Mouse (Mus musculus) lung, postnatal 14 days (tissue): ENCODE data around the gene A730015C16Rik.

Experiments
- DNase-seq: peaks from one replicate; pipeline ENCODE4 v3.0.0; 2021

The A730015C16Rik gene

DNA sequence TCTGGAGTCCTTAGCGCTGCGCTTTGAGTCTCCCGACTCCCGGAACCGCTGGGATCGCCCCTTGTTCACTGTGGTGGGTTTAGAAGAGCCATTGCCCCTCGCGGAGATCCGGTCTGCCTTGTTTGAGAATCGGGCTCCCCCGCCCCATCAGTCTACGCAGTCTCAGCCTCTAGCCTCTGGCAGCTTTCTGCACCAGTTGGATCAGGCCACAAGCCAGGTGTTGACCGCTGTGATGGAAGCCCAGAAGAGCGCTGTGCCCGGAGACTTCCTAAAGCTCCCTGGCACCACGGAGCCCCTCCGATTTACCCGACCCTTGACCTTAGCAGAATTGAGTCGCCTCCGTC is at the start of gene A730015C16Rik:
Gene A730015C16Rik, minus strand, starts transcription at position 115 of the 344 bp plus-strand sequence.
- no peak for DNase-seq

DNA sequence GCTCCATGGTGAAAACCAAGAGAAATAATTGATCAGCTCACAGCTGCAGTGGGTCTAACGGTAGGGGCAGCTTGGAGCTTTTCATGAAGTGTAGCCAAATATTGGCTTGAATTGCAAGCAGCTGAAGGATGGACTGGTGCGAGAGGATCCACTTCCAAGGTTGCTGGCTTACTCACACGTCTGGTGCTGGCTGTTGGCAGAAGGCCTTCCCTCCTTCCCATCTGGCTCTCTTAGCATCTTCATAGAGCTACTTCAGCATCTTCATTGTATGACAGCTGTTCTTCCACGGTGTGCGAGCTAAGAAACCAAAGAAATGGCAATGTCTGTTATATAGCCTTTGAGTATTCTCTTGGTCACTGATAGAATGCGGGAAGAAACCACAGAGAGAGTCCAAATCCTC is 42.5 kb upstream of the A730015C16Rik start:
- no peak for DNase-seq

DNA sequence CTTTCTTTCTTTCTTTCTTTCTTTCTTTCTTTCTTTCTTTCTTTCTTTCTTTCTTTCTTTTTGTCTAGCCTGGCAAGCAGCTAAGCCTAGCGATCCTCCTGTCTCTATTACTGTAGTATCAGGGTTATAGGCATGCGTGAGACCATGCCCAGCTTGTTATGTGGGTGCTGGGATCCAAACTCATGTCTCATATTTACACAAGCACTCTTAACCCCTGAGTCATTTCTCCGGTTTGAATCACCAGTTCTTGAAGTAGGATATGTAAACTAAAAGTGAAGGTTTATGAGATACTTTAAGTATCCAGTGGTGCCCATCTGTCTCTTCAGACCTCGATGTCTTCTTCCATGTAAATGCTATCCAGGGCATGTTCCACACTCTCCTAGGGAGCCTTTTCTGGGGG is 39.0 kb upstream of the A730015C16Rik start:
- no peak for DNase-seq

DNA sequence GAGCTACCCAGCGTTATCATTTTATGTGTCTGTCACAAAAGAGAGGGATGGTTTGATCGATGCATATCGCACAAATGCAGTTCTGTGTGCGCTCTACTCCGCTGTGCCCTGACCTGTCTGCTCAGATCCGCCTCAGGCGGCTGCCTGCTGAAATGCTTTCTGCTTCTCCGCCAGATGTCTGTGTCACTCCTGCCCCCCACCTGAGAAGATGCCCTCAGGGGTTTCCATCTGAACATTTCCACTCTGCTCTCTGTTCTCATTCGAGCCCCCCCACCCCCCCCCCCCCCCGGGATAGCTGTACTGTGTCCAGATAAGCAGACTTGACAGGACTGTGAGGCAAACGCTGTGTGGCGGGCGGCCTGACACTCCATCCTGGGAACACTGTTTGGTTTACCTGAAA is 35.4 kb upstream of the A730015C16Rik start:
- DNase-seq = no peak

DNA sequence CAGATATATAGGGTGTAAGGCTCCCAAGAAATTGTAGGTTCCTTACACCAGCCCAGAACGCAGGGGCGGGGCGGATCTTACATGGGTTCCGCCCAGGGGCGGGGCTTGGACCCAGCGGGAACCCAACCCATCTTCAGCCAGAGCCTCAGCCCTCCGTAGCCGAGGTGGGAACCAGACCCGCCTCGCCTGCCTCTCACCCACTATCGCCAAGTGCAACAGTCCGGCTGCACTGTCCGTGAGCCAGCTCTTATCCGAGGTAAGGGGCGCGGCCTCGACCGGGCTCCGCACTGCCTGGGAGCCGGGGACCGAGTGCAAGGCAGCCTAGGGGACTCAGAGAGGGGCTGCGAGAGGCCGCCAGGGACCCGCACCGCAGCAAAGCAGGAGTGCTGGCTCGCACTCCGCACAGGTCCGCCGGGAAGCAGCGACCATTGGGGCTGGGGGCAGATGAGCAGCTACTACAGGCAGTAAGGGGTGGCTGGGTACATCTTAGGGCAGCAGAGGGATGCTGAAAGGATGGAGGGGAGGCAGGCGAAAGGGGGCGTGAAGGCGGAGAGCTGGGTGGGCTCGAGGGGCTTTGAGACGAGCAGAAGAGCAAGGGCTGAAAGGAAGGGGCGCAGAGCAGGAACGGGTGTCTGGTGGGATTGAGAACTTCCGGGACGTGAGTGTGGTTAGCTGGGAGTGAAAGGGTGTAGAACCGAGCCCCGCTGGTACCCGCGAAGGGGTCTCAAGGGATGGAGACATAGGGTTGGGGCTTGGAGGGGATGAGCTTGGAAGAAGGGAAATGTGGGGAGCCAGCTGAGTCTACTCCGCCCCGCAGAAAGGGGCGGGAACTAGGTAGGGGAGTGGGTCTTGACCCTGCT is 30.8 kb upstream of the A730015C16Rik start, which contains the start of gene Rab3b:
Gene Rab3b, plus strand, starts transcription at position 101 of the 860 bp plus-strand sequence.
- peak; percentile 46 for DNase-seq

DNA sequence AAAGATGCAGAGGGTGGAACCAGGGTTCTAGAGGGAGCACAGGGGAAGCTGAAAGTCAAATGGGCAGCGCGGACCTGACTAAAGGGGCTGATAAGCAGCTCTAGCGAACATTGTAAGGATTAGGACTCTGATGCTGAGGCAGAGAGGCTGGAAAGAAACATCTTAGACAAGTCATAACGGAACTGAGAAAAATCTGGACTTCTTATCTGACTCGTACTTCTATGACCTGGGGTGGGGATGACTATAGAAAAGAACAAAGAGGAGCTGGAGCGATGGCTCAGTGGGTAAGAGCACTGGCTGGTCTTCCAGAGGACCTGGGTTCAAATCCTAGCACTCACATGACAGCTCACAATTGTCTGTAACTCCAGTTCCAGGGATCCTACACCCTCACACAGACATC is 29.5 kb upstream of the A730015C16Rik start:
- no peak for DNase-seq

DNA sequence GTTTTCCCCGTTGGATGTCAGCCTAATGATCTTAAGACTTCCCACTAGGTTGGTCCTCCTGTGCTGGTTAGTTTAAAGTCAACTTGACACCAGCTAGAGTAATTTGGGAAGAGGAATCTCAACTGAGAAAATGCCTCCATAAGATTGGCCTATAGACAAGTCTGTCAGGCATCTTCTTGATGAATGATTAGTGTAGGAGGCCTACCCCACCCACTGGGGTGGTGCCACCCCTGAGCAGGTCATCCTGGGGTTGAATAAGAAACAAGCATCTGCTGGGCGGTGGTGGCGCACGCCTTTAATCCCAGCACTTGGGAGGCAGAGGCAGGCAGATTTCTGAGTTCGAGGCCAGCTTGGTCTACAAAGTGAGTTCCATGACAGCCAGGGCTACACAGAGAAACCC is 25.3 kb upstream of the A730015C16Rik start:
- no peak for DNase-seq

DNA sequence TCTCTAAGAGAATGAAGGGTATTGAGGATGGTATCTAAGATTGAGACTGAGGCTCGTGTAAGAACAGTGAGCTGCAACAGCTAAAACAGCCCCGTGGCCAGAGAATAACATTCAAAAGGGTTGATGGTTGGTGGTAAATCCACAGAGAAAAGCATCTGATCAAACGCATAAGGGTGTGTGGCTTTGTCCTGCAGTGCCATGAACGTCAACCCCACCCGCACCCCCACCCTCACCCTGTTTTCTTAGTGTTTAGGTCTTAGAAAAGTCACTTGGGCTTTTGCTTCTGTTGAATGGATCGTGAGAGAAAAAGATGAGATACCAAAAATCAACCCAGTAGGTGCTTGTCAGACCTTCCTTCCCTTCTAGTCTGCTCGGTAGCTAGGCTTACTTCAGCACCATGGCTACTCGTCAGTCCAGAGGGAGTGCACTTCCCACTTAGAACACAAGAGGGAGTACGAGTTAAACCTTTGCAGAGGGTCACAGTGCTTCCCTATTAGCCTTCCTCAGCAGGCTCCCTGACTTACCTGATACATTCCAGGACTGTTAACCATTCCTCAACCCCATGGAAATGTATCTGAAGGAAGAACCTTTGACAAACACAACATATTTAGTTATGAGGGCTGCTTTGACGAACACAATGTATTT is 21.4 kb upstream of the A730015C16Rik start:
- DNase-seq = peak; percentile 89

DNA sequence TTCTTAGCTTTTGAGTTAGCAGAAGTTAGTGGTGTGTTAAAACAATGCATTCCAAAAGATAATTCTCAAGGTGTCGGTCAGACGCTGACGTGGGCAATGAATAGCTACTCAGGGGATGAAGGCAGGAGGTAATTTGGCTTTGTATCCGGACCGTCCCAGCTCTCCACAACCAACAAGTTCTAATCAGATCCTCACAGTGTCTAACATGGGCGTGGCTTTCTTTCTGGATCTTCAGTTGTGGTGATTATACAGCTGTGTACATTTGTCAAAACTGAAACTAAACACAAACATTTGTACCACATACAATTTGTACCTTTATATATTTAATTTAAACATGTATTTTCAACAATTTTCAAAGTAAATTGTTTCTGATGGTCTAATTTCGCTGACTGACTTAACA is 18.4 kb upstream of the A730015C16Rik start:
- no peak for DNase-seq

DNA sequence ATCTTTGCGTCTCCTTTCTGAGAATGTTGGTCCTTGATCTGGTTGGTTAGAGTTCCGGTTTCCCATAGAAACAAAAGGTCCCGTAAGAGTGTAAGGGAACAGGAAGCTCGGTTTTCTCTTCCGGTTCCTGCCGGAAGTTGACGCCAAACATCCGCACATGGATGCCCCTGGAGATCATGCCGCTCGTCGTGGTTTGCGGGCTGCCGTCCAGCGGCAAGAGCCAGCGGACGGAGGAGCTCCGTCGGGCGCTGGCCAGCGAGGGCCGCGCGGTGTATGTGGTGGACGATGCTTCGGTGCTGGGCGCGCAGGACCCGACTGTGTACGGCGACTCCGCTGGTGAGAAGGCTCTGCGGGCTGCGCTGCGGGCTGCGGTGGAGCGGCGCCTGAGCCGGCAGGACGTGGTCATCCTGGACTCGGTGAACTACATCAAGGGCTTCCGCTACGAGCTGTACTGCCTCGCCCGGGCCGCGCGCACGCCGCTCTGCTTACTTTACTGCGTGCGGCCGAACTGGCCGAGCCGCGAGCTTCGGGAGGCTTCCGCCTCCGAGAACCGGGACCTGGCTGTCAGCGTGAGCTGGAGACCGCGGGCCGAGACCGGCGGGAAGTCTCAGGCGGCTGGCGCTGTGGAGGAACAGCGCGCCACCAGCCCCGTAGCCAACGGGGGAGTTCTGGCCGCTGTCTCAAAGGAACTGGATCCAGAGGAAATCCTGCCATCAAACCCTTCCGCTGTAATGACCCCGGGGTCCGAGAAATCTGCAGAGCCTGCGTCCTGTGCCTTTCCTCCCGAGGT is 509 bp downstream of the A730015C16Rik start, which contains the start of gene Kti12:
Gene Kti12, plus strand, starts transcription at position 71 of the 790 bp plus-strand sequence.
- DNase-seq = peak; percentile 82

DNA sequence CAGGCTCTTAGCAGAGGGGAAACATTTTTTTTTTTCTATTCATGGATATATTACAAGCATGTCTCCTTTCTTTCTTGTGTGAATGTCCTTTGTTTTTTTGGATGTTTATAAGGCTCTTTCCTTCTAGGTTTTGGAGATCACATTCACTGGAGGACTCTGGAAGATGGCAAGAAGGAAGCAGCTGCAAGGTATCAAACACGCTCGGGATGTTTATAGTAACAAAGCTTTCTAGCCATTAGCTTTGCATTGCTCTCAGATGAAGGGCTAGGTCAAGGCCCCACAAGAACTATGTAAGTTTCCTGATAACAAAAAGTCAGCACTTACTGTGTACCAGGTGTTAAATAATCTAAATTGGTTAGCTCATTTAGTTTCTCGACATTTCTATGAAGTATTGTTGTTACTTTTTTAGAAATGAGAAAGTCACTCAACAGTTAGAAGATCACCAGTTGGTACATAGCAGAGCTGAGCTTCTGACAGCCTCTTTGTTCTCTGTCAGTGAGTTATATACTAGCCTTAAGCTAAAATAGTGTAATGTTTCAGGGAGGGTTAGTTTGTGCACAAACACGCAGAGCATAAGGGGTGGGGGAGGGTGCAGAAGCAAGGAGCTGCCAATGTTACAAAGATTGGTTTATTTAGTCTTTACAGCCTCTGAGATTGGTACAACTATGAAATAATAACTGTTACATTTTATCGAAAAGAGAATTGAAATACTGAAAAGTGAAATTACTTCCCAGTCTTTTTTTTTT is 2.4 kb downstream of the A730015C16Rik start:
- DNase-seq = no peak

DNA sequence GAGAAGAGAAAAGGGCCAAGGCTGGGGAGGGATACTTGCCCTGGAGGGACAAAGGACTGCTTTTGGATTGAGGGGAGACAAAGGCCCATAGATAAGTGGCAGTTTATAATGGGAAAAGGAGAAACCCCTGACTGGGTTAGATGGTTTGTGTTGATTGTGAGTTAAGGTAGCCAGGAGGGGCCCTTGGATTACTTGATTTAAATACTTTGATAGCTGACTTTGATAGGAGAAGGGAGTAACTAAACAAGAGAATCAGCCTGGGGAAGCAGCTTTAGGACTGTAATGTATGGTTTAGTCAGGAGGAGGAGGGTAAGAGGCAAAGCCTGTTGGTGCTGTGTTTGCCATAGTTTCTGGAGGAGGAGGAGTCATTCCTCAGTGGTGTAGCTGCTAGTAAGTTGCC is 5.1 kb downstream of the A730015C16Rik start:
- DNase-seq = no peak

DNA sequence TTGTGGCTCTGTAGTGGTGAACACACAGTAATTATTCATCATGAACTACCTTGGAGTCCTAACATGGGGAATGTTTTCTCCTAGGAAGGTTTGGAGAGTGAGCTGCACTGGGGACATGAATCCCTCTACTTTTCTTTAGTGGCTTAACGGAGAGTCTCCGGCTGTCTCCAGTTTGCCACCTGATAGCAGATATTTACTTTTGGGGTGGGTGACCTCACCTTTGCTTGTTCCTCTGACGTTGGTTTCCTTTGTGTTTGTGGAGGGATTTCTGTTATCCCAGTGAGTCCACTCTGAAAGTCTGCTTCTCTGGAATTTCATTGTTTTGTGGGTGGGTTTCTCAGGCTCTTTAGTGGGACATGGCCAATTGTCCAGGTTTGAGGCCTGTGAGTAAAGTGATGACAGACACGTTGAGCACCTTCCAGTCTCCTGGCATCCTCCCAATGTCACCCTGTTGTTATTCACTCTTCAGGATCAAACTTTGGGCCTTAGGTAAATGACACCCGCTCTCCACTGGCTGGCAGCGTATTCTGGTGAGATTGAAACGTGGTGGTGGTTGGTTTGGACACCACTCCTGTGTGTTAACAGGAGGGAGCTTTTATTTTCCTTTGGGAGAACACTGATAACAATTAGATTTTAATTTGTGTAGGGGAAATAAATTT is 6.4 kb downstream of the A730015C16Rik start:
- no peak for DNase-seq

DNA sequence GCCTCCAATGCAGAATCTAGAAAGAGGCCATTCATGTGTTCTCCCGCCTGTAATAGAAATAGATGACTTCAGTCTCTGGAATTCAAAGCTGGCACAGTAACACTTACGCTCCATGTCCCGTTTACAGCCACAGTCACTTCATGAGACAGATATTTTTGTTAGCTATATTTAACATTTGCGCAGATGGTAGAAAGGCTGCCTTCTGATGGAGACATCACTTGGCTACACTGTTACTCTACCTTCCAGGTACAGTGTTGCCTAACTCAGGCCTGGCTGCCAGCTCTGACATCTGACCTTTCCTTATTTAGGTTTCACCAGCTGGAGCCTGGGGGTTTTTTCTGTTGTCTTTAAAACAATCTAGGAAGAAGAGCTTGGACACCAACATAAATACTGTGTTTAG is 10.4 kb downstream of the A730015C16Rik start:
- DNase-seq = peak; percentile 4

DNA sequence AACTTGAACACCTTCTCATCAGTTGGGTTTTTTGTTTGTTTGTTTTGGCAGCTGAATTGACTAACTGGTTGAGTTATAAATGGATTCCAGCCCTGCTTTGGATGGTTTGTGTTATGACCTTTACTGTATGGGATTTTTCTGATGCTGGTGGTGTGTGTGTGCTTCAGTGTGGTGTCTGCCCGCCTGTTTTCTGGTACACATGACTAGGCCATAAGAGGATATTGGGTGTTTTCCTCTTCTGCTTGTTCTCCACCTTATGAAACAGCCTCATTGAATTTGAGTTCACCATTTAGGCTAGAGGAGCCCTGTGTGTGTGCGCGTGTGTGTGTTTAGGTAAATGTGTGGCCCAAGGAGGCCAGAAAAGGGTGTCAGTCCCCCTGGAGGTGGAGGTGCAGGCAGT is 12.9 kb downstream of the A730015C16Rik start:
- DNase-seq = no peak

DNA sequence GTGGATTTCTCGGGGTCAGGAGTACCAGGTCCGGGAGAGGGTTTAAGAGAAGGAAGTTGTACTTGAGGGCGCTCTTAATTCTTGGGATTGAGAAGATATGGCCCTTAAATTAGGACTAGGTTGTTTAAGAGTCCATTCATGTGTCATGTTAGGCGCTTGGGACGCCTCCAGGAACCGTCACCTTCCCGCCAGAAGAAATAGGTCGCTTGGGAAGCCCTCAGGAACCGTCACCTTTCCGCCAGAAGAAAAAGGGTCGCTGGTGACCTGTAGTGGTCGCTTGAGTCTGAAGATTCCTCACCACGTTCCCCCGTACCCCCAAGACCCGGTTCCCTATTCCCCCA is 13.5 kb downstream of the A730015C16Rik start:
- peak; percentile 4 for DNase-seq

DNA sequence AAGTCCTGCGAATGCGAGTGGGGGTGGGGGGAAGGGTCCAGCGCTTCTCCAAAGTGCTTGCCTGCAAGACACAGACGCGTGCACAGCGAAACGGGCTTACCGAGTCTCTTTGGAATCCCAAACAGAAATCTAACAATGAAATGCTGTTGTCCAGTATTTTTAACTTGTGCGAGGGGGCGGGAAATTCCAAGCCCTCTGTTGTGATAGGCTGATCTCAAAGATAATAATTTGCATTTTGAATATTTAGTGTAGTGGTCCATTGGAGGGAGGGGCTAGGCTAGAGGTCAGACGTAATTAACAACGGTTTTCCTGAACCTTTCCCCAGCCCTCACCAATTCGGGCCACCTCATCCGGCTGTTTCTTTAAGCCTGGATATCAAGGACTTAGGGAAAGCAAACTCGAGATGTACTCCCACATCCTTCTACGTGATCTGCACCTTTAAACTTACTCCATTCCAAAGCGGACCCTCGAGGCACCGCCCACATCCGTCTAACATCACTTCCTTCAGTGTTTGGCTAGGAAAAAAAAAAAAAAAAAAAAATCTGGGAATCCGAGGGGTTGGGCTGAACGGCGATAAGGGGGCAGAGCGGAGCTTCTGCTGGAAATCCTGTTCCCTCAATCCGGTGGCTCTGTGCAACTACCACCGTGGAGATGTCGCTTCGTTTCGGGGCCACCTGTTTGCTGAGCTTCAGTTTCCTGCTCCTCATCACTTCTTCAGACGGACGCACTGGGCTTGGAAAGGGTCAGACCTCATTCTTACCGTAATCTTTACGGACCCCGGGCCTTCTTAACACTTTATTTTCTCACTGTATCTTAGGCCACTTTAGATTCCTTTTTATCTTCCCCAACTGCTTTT is 14.1 kb downstream of the A730015C16Rik start, which contains the start of gene Txndc12:
Gene Txndc12, plus strand, starts transcription at position 487 of the 856 bp plus-strand sequence.
- DNase-seq = peak; percentile 84

DNA sequence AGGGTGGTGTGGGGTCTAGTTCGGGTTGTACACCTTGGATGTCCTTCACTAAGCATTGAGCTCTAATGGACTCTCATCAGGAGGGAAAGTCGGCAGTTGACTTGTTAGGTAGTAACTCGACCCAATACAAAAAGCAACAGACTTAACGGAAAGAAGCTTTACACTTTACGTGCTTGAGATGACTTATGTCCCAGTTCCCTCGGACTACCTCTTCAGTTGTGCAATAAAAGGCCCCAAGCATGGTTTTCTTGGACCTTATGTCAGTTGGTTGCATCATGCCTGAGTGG is 14.6 kb downstream of the A730015C16Rik start:
- no peak for DNase-seq

DNA sequence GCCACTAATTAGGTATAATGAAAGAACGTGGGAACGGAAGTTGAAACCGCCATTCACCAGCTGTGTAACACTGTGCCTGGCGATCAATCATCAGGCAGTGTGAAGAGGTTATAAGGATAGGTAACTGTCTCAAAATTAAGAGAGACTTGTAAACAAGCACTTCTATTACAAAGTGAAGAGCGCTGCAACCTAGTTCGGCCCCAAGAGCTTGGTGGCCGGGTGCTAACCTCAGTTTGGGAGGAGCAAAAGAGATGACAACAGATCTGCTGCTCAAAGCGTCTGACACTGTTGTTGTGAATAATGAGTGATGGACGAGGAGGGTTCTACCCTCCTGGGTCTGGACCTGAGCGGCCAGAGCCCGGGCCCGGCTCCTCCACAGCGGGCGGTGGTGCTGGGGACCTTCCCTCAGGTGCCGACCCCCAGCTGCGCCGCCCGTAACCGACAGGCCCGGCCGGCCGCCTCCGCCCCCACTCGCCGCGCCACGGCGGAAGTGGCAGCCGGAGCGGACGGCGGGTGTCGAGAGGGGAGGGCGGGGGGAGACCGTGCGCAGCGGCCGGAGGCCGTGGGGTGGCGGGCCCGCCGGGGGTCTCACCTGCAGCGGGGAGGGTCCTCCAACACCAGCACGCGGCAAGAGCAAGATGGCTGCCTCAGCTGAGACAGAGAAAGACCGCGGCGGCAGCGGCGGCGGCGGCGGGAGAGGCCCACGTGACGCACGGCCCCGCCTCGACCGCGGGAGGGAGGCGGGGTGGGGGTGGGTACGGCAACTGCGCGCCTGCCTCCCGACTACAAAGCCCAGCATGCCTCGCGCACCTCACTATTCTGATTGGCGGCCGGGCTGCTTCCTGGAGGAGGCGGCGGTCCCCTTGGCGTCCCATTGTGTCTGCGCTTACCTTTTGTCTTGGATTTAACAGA is 15.2 kb downstream of the A730015C16Rik start, which contains the start of gene Btf3l4:
Gene Btf3l4, minus strand, starts transcription at position 699 of the 912 bp plus-strand sequence.
- peak; percentile 88 for DNase-seq

DNA sequence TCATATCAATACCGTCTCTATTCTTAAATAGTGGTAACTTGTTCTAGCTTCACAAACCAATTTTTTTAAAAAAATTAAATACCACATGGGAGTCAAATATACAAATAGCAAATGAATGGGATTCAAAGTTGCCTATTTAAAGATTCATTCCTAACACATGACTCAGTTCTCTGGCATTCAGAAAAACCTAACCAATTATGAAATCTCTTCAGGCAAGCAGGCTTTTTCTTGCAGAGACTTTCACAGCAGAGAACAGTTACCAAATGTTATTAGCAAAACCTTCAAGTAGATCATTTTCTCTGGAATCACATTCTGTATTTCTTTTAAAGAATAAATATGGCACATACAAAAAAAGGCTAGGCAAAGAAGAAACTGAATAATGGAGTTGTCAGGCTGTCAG is 17.7 kb downstream of the A730015C16Rik start:
- no peak for DNase-seq
